Mouse (Mus musculus) MEL (cell line): Measurements from ENCODE around the gene Zfp383. TPM values are rescaled to one million over a fixed set of nuclear protein-coding genes. Genes with fewer than 3 reads are reported as not detected.
"Not testable (repeated sequence)": the region's sequence is repeated elsewhere in the genome, so short reads cannot be mapped to it uniquely, and the experiment has no call there.

ENCODE experiments used
- DNase-seq: peaks from one replicate; pipeline ENCODE4 v3.0.0; 2011; ENCODE audit warnings: low read depth, low spot score
- H3K27ac ChIP-seq: 2 replicates; pipeline ENCODE4 v1.5.1; 2012; ENCODE audit warnings: low read depth, mild to moderate bottlenecking, control low read depth, low read length, moderate library complexity; ENCODE audit not compliant: control insufficient read depth
- H3K27me3 ChIP-seq, 2 experiments: fragments of 150-350 bp in 1 of 2; sonication (generic) in 1 of 2; 2 replicates each; pipeline ENCODE4 v1.6.1; 2012; ENCODE audit warnings: low read length in 2 of 2, mild to moderate bottlenecking in 2 of 2, improper control_type of control experiment in 1 of 2, moderate library complexity in 1 of 2; ENCODE audit not compliant: insufficient read depth in 2 of 2, control insufficient read depth in 1 of 2
- H3K36me3 ChIP-seq, 2 experiments: 2 replicates each; pipeline ENCODE4 v1.6.1; 2012 to 2014; ENCODE audit warnings: low read length in 2 of 2, improper control_type of control experiment in 1 of 2, inconsistent platforms in 1 of 2, mild to moderate bottlenecking in 1 of 2; ENCODE audit not compliant: insufficient read depth in 2 of 2, control insufficient read depth in 1 of 2
- H3K4me1 ChIP-seq, 2 experiments: fragments of 150-350 bp in 1 of 2; sonication (generic) in 1 of 2; 2 replicates each; pipeline ENCODE4 v1.6.1; 2012; ENCODE audit warnings: low read length in 2 of 2, improper control_type of control experiment in 1 of 2, mild to moderate bottlenecking in 1 of 2; ENCODE audit not compliant: insufficient read depth in 2 of 2, control insufficient read depth in 1 of 2
- H3K4me3 ChIP-seq, 2 experiments: fragments of 150-350 bp in 1 of 2; sonication (generic) in 1 of 2; 2 replicates each; pipeline ENCODE4 v1.5.1; 2012; ENCODE audit warnings: low read depth in 2 of 2, low read length in 2 of 2, mild to moderate bottlenecking in 2 of 2, moderate library complexity in 2 of 2, control low read depth in 1 of 2, improper control_type of control experiment in 1 of 2; ENCODE audit not compliant: control insufficient read depth in 1 of 2, insufficient read depth in 1 of 2
- H3K79me2 ChIP-seq: 2 replicates; pipeline ENCODE4 v1.6.1; 2012; ENCODE audit warnings: mild to moderate bottlenecking, low read length, moderate library complexity; ENCODE audit not compliant: control insufficient read depth, poor library complexity, insufficient read depth
- H3K9ac ChIP-seq: 2 replicates; pipeline ENCODE4 v1.6.1; 2012; ENCODE audit warnings: low read depth, mild to moderate bottlenecking, control low read depth, low read length, moderate library complexity; ENCODE audit not compliant: control insufficient read depth, poor library complexity, severe bottlenecking
- H3K9me3 ChIP-seq: fragments of 150-350 bp; sonication (generic); replicated peaks from 2 replicates; pipeline ENCODE4 v1.6.1; 2012; ENCODE audit warnings: mild to moderate bottlenecking, low read length, improper control_type of control experiment, moderate library complexity; ENCODE audit not compliant: insufficient read depth
- ETS1 ChIP-seq: IDR thresholded peaks from 2 replicates; pipeline ENCODE4 v1.6.1; 2012; ENCODE audit warnings: low read depth, mild to moderate bottlenecking, inconsistent platforms, low read length, improper control_type of control experiment, moderate library complexity
- GABPA ChIP-seq: IDR thresholded peaks from 2 replicates; pipeline ENCODE4 v1.6.1; 2012; ENCODE audit warnings: low read depth, mild to moderate bottlenecking, inconsistent platforms, low read length, improper control_type of control experiment, moderate library complexity
- GATA1 ChIP-seq: IDR thresholded peaks from 2 replicates; pipeline ENCODE4 v1.6.1; 2011; ENCODE audit warnings: low read depth, low read length, improper control_type of control experiment
- KAT2A ChIP-seq: conservative IDR thresholded peaks from 2 replicates; pipeline ENCODE4 v1.6.1; 2012; ENCODE audit warnings: low read depth, low read length, improper control_type of control experiment, inconsistent platforms
- MAFK ChIP-seq: IDR thresholded peaks from 2 replicates; pipeline ENCODE4 v1.6.1; 2011; ENCODE audit warnings: low read depth, mild to moderate bottlenecking, low read length, improper control_type of control experiment, borderline replicate concordance
- MAX ChIP-seq: IDR thresholded peaks from 2 replicates; pipeline ENCODE4 v1.6.1; 2011; ENCODE audit warnings: low read length, improper control_type of control experiment
- MXI1 ChIP-seq: IDR thresholded peaks from 2 replicates; pipeline ENCODE4 v1.6.1; 2011; ENCODE audit warnings: mild to moderate bottlenecking, low read depth, low read length, improper control_type of control experiment
- MYC ChIP-seq: IDR thresholded peaks from 2 replicates; pipeline ENCODE4 v1.6.1; 2011; ENCODE audit warnings: low read depth, mild to moderate bottlenecking, low read length, improper control_type of control experiment, moderate library complexity
- ZC3H11A ChIP-seq: IDR thresholded peaks from 2 replicates; pipeline ENCODE4 v1.6.1; 2012; ENCODE audit warnings: low read depth, mild to moderate bottlenecking, inconsistent platforms, low read length, improper control_type of control experiment
- polyA plus RNA-seq, 2 experiments: library from polyadenylated mRNA; stranded (reverse) in 1 of 2; unstranded in 1 of 2; fragments of >175 nt in 1 of 2; fragments of >200 nt in 1 of 2; gene quantifications; 2 replicates each; pipeline versions ENCODE4 v1.2.1 to v1.2.4; 2012; ENCODE audit warnings: low replicate concordance in 2 of 2, low read depth in 1 of 2; ENCODE audit not compliant: insufficient read length in 2 of 2, insufficient read depth in 1 of 2, missing spikeins in 1 of 2
- total RNA-seq: library from RNA; depleted of rRNA; stranded (reverse); fragments of 300-350 nt; gene quantifications from 2 replicates; pipeline ENCODE4 v1.2.3, GENCODE M21; 2012; rRNA removed

The Zfp383 gene
- total and polyA plus RNA-seq, 3 experiments: 0.89 to 1.4 TPM; not detected in 1

DNA sequence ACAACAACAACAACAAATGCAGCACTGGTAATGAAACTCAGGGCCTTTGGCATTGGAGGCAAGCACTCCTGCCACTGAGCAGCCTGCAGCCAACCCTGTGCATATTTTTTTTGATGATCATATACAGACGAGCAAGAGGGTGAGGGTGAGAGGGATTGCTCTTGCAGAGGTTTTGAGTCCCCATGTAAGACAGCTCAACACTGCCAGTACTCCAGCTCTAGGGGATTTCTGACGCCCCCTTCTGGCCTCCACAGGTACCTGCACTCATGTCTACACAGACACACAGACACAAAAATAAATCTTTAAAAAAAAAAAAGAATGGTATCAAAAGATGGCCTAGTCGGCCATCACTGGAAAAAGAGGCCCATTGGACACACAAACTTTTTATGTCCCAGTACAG, 51.0 kb downstream of the Zfp383 start:
- Histone ChIP-seq H3K4me3 (no peak overlapping the region), H3K9ac (no peak overlapping the region), H3K27ac (no peak overlapping the region), H3K9me3 (no peaks in the 10 kb centered on the region), H3K27me3 (no peaks in the 10 kb centered on the region), H3K79me2 (no peaks in the 10 kb centered on the region), H3K36me3 (peaks cover 0 to 4% of the 10 kb centered on the region in 2 experiments; a peak in 2 of 4 replicates)
- no peak for TF ChIP-seq GATA1
- TF ChIP-seq ETS1: no peak
- no peak for TF ChIP-seq MXI1
- TF ChIP-seq MAFK: no peak
- no peak for TF ChIP-seq MAX
- no peak for TF ChIP-seq ZC3H11A
- no peak for TF ChIP-seq MYC
- no peak for TF ChIP-seq GABPA
- no peak for TF ChIP-seq KAT2A
- TF ChIP-seq, all 39 proteins: peak for 0
- DNase-seq: peak; percentile 37
- H3K4me1 ChIP-seq: peaks cover 0 to 4% of the 10 kb centered on the region in 2 experiments; a peak in 2 of 4 replicates

DNA sequence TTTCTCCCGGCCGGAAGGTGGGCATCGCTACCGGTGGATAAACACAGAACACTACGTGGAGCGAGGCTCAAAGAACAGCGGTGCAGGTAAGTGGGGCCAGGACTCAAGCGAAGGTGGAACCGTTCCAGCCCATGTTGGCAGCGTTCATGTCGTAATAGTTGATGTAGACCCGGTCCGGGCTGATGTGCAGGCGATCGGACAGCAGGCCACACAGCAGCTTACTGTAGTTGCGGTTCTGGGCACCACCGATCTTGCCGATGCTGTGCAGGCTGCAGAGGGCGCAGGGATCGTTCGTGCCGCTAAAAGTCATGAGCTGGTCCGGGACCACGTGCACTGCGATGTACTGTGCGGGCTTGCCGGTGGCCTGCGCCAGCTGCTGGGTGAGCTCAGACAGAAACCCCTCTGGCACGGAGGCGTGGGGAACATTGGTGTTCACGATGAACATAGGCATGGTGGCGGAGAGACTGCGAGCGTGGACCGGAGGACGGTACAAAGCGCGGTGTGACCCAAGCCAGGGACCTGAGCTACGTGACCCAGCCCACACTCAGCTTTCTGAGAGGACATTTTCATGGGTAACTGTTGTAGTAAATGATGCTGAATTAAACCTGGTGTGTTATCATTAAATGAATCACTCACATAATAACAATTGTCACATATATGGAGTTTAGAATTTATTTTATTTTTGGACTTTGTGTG, 57.2 kb downstream of the Zfp383 start:
- H3K27ac ChIP-seq, H3K36me3 ChIP-seq, H3K4me1 ChIP-seq, H3K79me2 ChIP-seq, H3K9me3 ChIP-seq, DNase-seq, H3K9ac ChIP-seq, H3K27me3 ChIP-seq, H3K4me3 ChIP-seq: not testable (repeated sequence)

Other genes with a start within 250 kb of the Zfp383 start
- not detected in 2 replicates for gene Catsperg2, start 181.2 kb upstream of the Zfp383 start, total RNA-seq
- gene Catsperg2, start 181.2 kb upstream of the Zfp383 start, polyA plus RNA-seq: not detected
- 7.0 and 8.1 TPM in 2 replicates for gene Zfp84, start 139.7 kb upstream of the Zfp383 start, total RNA-seq
- 1 to 10 TPM in 1 of 2 experiments, not detected in 1; 4.7 TPM for gene Zfp84, start 139.7 kb upstream of the Zfp383 start, polyA plus RNA-seq
- gene Zfp30, start 124.2 kb upstream of the Zfp383 start, total RNA-seq: 1.4 and 1.5 TPM in 2 replicates
- gene Zfp30, start 124.2 kb upstream of the Zfp383 start, polyA plus RNA-seq: 1 to 10 TPM in 1 of 2 experiments, not detected in 1; 2.7 TPM
- gene Zfp790, start 92.1 kb upstream of the Zfp383 start, total RNA-seq: 4.9 TPM in 2 replicates
- gene Zfp790, start 92.1 kb upstream of the Zfp383 start, polyA plus RNA-seq: 1 to 10 TPM in 1 of 2 experiments, not detected in 1; 3.8 TPM
- gene Zfp940, start 54.6 kb upstream of the Zfp383 start, total RNA-seq: 8.8 and 13.7 TPM in 2 replicates
- 1 to 10 TPM in 1 of 2 experiments, not detected in 1; 8.4 TPM for gene Zfp940, start 54.6 kb upstream of the Zfp383 start, polyA plus RNA-seq
- gene Zfp420, start 48.2 kb upstream of the Zfp383 start, total RNA-seq: 4.2 and 8.1 TPM in 2 replicates
- gene Zfp420, start 48.2 kb upstream of the Zfp383 start, polyA plus RNA-seq: 1 to 10 TPM in 1 of 2 experiments, not detected in 1; 3.2 TPM
- 4.3 and 4.9 TPM in 2 replicates for gene Zfp27, start 1.7 kb upstream of the Zfp383 start, total RNA-seq
- gene Zfp27, start 1.7 kb upstream of the Zfp383 start, polyA plus RNA-seq: 1 to 10 TPM in 1 of 2 experiments, not detected in 1; 5.0 TPM
- 3.5 and 4.8 TPM in 2 replicates for gene Zfp74, start 45.9 kb downstream of the Zfp383 start, total RNA-seq
- 1 to 10 TPM in 1 of 2 experiments, not detected in 1; 9.4 TPM for gene Zfp74, start 45.9 kb downstream of the Zfp383 start, polyA plus RNA-seq
- 12.5 and 14.3 TPM in 2 replicates for gene Zfp568, start 75.7 kb downstream of the Zfp383 start, total RNA-seq
- 100 to 1,000 TPM in 1 of 2 experiments, 10 to 100 TPM in 1; 15.4 to 141 TPM for gene Zfp568, start 75.7 kb downstream of the Zfp383 start, polyA plus RNA-seq
- gene Zfp14, start 143.2 kb downstream of the Zfp383 start, total RNA-seq: 0.16 and 0.39 TPM in 2 replicates
- under 1 TPM in 1 of 2 experiments, not detected in 1; 0.25 TPM for gene Zfp14, start 143.2 kb downstream of the Zfp383 start, polyA plus RNA-seq
- 2.2 and 2.4 TPM in 2 replicates for gene Zfp82, start 164.7 kb downstream of the Zfp383 start, total RNA-seq
- 1 to 10 TPM in 1 of 2 experiments, not detected in 1; 2.0 TPM for gene Zfp82, start 164.7 kb downstream of the Zfp383 start, polyA plus RNA-seq
- gene Gm26920, start 182.2 kb downstream of the Zfp383 start, total RNA-seq: 0.62 TPM in 1 of 2 replicates, not detected in the other
- gene Gm26920, start 182.2 kb downstream of the Zfp383 start, polyA plus RNA-seq: not detected
- 7.3 and 8.0 TPM in 2 replicates for gene Zfp566, start 182.3 kb downstream of the Zfp383 start, total RNA-seq
- 1 to 10 TPM in 1 of 2 experiments, not detected in 1; 8.0 TPM for gene Zfp566, start 182.3 kb downstream of the Zfp383 start, polyA plus RNA-seq
- 5.5 and 6.2 TPM in 2 replicates for gene Zfp260, start 186.6 kb downstream of the Zfp383 start, total RNA-seq
- 1 to 10 TPM in 1 of 2 experiments, not detected in 1; 4.8 TPM for gene Zfp260, start 186.6 kb downstream of the Zfp383 start, polyA plus RNA-seq
- 3.9 and 8.2 TPM in 2 replicates for gene Zfp382, start 213.7 kb downstream of the Zfp383 start, total RNA-seq
- 1 to 10 TPM in 1 of 2 experiments, not detected in 1; 7.1 TPM for gene Zfp382, start 213.7 kb downstream of the Zfp383 start, polyA plus RNA-seq